Mouse (Mus musculus): ENCODE results near the gene Ttc21b. TPM values are rescaled to one million over a fixed set of nuclear protein-coding genes. Genes with fewer than 3 reads are reported as not detected.

The Ttc21b gene
- total RNA-seq, 2 experiments from 2014 or later, result 9.0 to 9.1 TPM

Other genes starting within 250 kb of the Ttc21b start
- gene Galnt3, start 131.6 kb downstream of the Ttc21b start, total RNA-seq (2021), result 1 to 10 TPM; 3.3 to 3.4 TPM
- gene Scn1a, start 184.2 kb upstream of the Ttc21b start, total RNA-seq (2021), result 10 to 100 TPM; 82.5 to 89.0 TPM

All from left cerebral cortex, postnatal 14 days (tissue).